Mouse (Mus musculus) intestine, embryonic 16.5 days (tissue): Measurements from ENCODE around the gene Grik3. TPM values are rescaled to one million over a fixed set of nuclear protein-coding genes. Genes with fewer than 3 reads are reported as not detected.

Experiments used
- ATAC-seq: fragments of 200-750 bp; cut with Nextera tagmentation; 2 replicates; pipeline ENCODE4 v1.8.0; 2017; ENCODE audit warnings: moderate TSS enrichment, moderate library complexity
- H3K27ac ChIP-seq: fragments of 300-500 bp; sonication (generic); 2 replicates; pipeline ENCODE4 v1.5.1; 2014; ENCODE audit warnings: mild to moderate bottlenecking, low read length
- H3K27me3 ChIP-seq: fragments of 300-500 bp; sonication (generic); replicated peaks from 2 replicates; pipeline ENCODE4 v1.6.1; 2014; ENCODE audit warnings: low read length, control low read depth, mixed read lengths; ENCODE audit not compliant: control insufficient read depth, insufficient read depth
- H3K36me3 ChIP-seq: fragments of 300-500 bp; sonication (generic); 2 replicates; pipeline ENCODE4 v1.6.1; 2014; ENCODE audit warnings: low read length, control low read depth; ENCODE audit not compliant: control insufficient read depth, insufficient read depth
- H3K4me1 ChIP-seq: fragments of 300-500 bp; sonication (generic); 2 replicates; pipeline ENCODE4 v1.6.1; 2014; ENCODE audit warnings: low read length, control low read depth, mixed read lengths; ENCODE audit not compliant: control insufficient read depth, insufficient read depth
- H3K4me2 ChIP-seq: fragments of 300-500 bp; sonication (generic); 2 replicates; pipeline ENCODE4 v1.6.1; 2014; ENCODE audit warnings: low read depth, low read length, control low read depth
- H3K4me3 ChIP-seq: fragments of 300-500 bp; sonication (generic); 2 replicates; pipeline ENCODE4 v1.5.1; 2014; ENCODE audit warnings: mild to moderate bottlenecking, low read length
- H3K9ac ChIP-seq: fragments of 300-500 bp; sonication (generic); 2 replicates; pipeline ENCODE4 v1.6.1; 2014; ENCODE audit warnings: low read depth, low read length
- H3K9me3 ChIP-seq: fragments of 300-500 bp; sonication (generic); 2 replicates; pipeline ENCODE4 v1.6.1; 2016; ENCODE audit warnings: low read length, control low read depth; ENCODE audit not compliant: control insufficient read depth
- WGBS: fragments of 180-500 bp; shearing (Covaris S2); extraction: QIAGEN DNeasy Blood & Tissue Kit; methylation state at CpG from one replicate; pipeline ENCODE4 v1.1.7; 2014; 5-methylcytosine and 5-hydroxymethylcytosine counted together
- polyA plus RNA-seq: library from polyadenylated mRNA; unstranded; fragments of >200 nt; fragmentation: Nextera tagmentation; extraction: Ambion mirVana; gene quantifications from 2 replicates; pipeline ENCODE4 v1.2.1, GENCODE M21; 2015

Gene Grik3
- 0.16 and 0.18 TPM in 2 replicates for polyA plus RNA-seq

DNA sequence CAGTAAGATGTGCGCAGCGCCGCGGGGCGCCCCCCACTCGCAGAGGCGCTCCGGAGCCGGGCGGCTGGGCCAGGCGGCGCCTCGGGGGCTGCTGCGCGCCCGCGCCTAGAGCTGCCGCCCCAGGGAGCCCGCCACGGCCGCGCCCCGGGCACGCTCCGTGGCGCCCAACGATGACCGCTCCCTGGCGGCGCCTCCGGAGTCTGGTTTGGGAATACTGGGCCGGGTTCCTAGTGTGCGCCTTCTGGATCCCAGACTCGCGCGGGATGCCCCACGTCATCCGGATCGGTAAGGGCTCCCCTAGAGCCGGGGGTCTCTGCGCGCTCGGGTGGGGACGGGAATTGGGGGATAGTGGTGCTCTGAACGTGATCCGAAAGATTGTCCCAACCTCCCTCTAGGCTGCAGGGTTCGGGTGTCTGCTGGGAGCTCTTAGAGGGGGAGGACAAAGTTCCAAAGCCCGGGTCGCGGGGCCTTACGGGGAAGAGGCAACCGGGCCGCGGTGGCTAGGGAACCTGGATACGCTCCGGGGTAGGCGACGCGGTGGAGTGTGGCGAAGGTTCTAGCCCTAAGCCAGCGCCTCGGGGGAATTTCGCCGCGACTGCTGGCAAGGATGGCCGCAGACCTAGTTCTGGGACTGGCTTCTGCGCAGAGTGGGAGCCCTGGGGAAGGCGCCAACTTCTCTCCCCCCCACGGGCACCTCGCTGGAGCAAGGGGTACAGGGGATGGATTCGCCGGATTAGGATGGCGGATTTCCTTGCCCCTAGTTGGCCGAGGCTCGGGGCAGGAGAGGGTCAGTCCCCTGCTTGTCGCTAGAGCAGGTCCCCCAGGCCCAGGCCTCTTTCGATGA is at the start of gene Grik3:
Gene Grik3 (plus strand): TSS at position 40 of the 844 bp plus-strand sequence.
- ATAC-seq = peak; percentile 23; the same call in 1 of the 2 replicates
- H3K9me3 ChIP-seq = no peaks in the 10 kb centered on the region
- H3K27me3 ChIP-seq = peaks cover 99% of the 10 kb centered on the region
- 0 out of 2 replicates have a peak within 1 kb of the TSS, but pooled peaks have one; percentile 26 for H3K9ac ChIP-seq
- no peaks in the 10 kb centered on the region for H3K36me3 ChIP-seq
- peak within 1 kb of the TSS; percentile 33 for H3K4me3 ChIP-seq
- H3K4me2 ChIP-seq = peak within 1 kb of the TSS; percentile 35
- WGBS = under 1% methylated on average over 74 of the region's 77 CpGs
- H3K4me1 ChIP-seq = peaks cover 7% of the 10 kb centered on the region; the same call in 1 of the 2 replicates
- no peak within 1 kb of the TSS for H3K27ac ChIP-seq

DNA sequence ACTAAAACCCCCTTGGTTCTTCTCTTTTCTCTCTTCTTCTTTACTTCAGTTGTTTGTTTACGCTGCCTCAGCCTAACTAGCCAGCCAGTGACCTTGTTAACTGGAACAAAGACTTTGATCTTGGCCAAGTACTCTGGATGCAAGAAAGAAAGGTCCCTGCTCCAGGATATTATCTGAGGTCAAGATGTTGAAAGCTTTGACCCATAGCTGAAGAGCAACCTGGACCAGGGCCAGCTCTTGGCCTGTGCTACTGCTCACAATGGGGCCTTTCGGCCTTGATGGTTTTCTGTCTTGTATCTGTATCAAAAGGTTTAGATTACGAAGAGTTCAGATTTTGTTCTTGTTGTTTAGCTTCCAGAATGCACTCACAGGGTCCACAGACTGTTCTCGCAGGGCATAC is 48.7 kb upstream of the Grik3 start:
- 81% methylated on average over 4 of the region's 4 CpGs for WGBS
- H3K36me3 ChIP-seq = no peaks in the 10 kb centered on the region
- no peak overlapping the region for H3K4me3 ChIP-seq
- no peak for ATAC-seq
- H3K4me1 ChIP-seq = no peaks in the 10 kb centered on the region
- no peaks in the 10 kb centered on the region for H3K9me3 ChIP-seq
- no peak overlapping the region for H3K27ac ChIP-seq
- no peaks in the 10 kb centered on the region for H3K27me3 ChIP-seq
- no peak overlapping the region for H3K4me2 ChIP-seq
- H3K9ac ChIP-seq = no peak overlapping the region

DNA sequence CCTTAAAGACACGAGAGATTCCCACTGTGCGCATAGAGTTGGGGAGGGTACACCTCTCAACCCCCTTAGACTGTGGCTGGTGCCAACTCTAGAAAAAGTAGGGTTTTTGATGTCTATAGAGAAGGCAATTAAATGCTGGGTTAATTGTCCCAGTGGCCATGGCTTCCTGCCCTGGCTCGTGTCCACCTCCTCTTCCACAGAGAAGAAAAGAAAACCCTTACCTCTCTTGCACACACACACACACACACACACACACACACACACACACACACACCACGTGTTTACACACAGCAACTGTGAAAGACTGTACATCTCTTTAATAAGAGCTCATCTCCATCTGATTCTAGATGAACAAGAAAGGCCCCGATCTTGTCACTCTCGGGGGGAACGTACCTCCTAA is 46.1 kb upstream of the Grik3 start:
- Histone ChIP-seq H3K9ac (no peak overlapping the region), H3K4me3 (no peak overlapping the region), H3K27me3 (no peaks in the 10 kb centered on the region), H3K4me1 (no peaks in the 10 kb centered on the region), H3K27ac (no peak overlapping the region), H3K4me2 (no peak overlapping the region), H3K9me3 (no peaks in the 10 kb centered on the region), H3K36me3 (no peaks in the 10 kb centered on the region)
- no peak for ATAC-seq
- 75% methylated on average over 7 of the region's 7 CpGs for WGBS

DNA sequence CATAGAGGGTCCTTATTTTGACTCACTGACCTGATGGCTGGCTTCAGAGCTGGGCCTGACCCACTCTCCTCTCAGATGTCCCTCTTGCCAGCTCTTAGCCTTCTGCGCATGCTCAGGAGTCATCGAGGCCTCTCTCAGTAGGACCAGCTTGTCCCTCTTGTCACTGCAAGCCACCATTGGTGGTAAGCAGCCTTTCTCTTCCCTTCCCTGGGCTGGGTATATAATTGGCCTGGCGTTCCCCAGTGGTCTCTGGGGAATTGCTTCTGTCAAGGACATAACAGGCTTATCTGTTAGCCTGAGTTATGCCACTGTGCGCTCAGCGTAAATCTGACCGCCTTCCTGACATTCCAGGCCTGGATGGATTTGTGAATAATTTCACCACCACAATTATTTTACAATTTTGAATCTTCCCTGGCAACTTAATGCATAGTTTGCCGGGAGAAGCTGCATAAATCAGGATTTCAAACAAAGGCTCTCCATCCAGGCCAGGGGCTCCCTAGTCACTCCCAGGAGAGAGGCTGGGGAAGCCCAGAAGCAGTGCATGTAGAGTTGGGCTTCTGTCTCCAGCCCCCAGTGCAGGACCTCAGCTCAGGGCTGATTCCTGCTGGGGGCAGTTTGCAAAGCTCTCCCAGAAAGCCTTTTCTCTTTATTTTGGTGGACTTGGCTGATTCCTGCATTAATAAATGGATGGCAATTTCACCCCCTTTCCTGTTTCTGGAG is 39.7 kb upstream of the Grik3 start:
- no peaks in the 10 kb centered on the region for H3K4me1 ChIP-seq
- no peak overlapping the region for H3K4me2 ChIP-seq
- no peaks in the 10 kb centered on the region for H3K36me3 ChIP-seq
- no peak overlapping the region for H3K27ac ChIP-seq
- 55% methylated on average over 7 of the region's 7 CpGs for WGBS
- H3K27me3 ChIP-seq = no peaks in the 10 kb centered on the region
- no peaks in the 10 kb centered on the region for H3K9me3 ChIP-seq
- H3K4me3 ChIP-seq = no peak overlapping the region
- no peak overlapping the region for H3K9ac ChIP-seq
- no peak for ATAC-seq

DNA sequence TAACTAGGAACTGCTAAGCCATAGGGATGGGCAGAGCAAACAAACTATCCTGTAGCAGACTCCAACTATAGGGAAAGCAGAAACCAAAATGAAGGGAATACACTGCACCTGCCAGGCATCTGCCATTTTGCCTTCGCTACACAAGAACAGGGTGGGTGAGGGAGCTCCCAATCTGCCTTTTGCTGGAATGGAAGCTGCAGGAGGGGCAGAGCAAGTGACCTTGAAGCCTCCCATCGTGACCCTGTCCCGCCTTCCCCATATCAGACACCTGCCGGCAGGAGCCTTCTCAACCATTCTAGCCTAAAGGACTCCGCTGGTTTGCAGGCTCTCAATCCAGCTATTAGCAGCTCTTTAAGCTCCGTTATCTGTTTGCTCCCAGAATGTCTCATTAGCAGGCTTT is 38.7 kb upstream of the Grik3 start:
- no peaks in the 10 kb centered on the region for H3K4me1 ChIP-seq
- 30% methylated on average over 6 of the region's 6 CpGs for WGBS
- no peak overlapping the region for H3K4me2 ChIP-seq
- H3K4me3 ChIP-seq = no peak overlapping the region
- H3K9me3 ChIP-seq = no peaks in the 10 kb centered on the region
- no peak overlapping the region for H3K9ac ChIP-seq
- H3K36me3 ChIP-seq = no peaks in the 10 kb centered on the region
- no peak overlapping the region for H3K27ac ChIP-seq
- no peak for ATAC-seq
- no peaks in the 10 kb centered on the region for H3K27me3 ChIP-seq

DNA sequence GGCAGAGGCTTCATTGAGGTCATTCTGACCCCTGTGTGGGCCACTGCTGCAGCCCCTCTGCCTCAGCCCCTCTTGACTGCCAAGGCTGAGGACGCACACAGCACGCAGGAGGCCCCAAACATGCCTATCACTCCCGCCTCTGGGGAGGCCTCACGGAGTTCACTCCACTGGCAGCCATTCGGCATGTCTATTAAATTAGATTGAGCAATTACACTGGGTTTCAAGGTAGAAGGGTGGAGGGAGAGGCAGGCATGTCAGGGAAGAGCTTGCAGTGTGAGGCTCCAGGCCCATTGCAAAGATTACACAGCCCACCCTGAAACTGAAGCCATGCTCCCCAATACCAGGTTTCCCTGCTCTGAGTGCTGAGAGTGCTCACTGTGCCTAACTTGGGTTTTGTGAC is 34.0 kb upstream of the Grik3 start:
- H3K9ac ChIP-seq = no peak overlapping the region
- no peaks in the 10 kb centered on the region for H3K9me3 ChIP-seq
- H3K4me1 ChIP-seq = no peaks in the 10 kb centered on the region
- no peak overlapping the region for H3K27ac ChIP-seq
- no peaks in the 10 kb centered on the region for H3K36me3 ChIP-seq
- no peak overlapping the region for H3K4me2 ChIP-seq
- 53% methylated on average over 5 of the region's 5 CpGs for WGBS
- no peak overlapping the region for H3K4me3 ChIP-seq
- ATAC-seq = no peak
- H3K27me3 ChIP-seq = no peaks in the 10 kb centered on the region

DNA sequence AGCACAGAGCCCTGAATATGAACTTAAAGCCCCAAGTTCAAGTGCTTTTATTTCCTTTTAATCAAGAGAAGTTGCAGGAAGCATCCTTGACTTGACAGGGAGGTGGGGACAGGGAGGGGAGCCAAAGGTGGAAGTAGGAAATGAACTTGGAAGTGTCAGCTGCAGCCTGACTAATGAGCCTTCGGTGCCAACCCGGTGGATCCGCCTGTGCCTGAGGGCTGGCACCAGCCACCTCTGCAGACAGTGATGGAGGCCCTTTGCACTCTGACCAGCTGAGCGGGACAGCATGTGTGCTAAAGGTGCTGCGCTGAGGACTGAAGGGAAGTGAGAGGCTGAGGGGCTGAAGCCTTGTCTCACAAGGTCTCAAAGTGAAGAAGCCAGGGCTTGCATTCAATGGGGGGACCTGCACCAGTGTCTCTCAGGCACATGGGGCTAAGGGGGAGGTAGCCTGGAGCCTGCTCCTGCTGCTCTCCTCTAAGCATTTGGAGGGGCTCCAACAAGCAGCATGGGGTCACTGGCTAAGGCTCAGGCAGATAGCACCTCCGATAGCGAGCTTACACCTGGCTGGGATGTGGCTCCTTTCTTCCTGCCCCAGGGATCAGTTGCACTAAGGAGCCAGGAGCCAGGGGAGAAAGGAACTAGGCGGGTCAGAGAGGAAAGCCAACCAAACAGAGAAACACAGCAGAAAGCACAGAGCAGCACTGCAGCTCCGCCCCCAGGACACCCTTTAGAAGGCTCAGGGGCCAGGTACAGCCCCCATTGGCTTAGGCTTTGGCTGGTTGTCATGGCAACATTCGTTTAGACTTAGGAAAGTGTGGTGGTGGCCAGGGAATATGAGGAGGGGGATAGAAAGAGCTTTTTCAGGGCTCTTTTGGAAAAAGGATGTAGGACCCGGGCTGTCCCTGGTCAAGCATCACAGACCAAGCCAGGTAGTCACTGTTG is 33.1 kb upstream of the Grik3 start:
- Histone ChIP-seq H3K27ac (no peak overlapping the region), H3K4me2 (no peak overlapping the region), H3K9me3 (no peaks in the 10 kb centered on the region), H3K27me3 (no peaks in the 10 kb centered on the region), H3K36me3 (no peaks in the 10 kb centered on the region), H3K4me3 (no peak overlapping the region), H3K4me1 (no peaks in the 10 kb centered on the region), H3K9ac (no peak overlapping the region)
- no peak for ATAC-seq
- WGBS = 24% methylated on average over 11 of the region's 11 CpGs

DNA sequence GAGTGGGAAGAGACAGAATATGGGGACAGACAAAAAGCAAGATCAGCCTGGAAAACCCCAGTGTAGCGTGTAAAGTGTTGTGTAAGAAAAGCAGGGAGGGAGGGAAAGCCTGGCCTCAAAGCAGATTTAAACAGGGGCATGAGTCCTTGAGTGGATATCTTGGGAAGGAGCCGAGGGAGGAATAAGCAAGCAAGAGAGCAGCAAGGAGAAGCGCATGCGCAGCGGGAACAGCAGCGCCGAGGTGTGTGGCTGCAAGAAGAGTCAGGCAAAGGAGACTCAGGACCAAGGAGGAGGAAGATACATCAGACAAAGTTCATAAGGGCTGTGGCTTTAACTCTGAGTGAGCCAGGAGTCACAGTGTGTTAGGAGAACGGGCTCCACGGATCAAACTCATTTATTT is 30.7 kb upstream of the Grik3 start:
- no peaks in the 10 kb centered on the region for H3K9me3 ChIP-seq
- H3K9ac ChIP-seq = no peak overlapping the region
- H3K4me1 ChIP-seq = no peaks in the 10 kb centered on the region
- 63% methylated on average over 9 of the region's 9 CpGs for WGBS
- no peak for ATAC-seq
- H3K36me3 ChIP-seq = no peaks in the 10 kb centered on the region
- H3K27me3 ChIP-seq = no peaks in the 10 kb centered on the region
- no peak overlapping the region for H3K4me3 ChIP-seq
- H3K4me2 ChIP-seq = no peak overlapping the region
- H3K27ac ChIP-seq = no peak overlapping the region
